Mouse (Mus musculus) hindlimb bud, embryonic 11.5 days (tissue): ENCODE measurements around the gene Fkbp8.
A peak's percentile ranks its signal among the peaks of the same experiment; 100 is the strongest.
"Not testable (repeated sequence)": the region's sequence is repeated elsewhere in the genome, so short reads cannot be mapped to it uniquely, and the experiment has no call there.

Source experiments
- DNase-seq: peaks from one replicate; pipeline ENCODE4 v3.0.0-alpha.2; 2012; ENCODE audit warnings: low read depth, low spot score; ENCODE audit errors: extremely low spot score

Gene Fkbp8

GRCm38 (mm10) chr8:70501820-70502529 lies 25.5 kb upstream of the Fkbp8 start:
- DNase-seq, result no peak

- DNase-seq, result no peak
Observed at GRCm38 (mm10) chr8:70502540-70502939, 25.0 kb upstream of the Fkbp8 start.

GRCm38 (mm10) chr8:70503062-70503750 lies 24.3 kb upstream of the Fkbp8 start:
- DNase-seq, result no peak

GRCm38 (mm10) chr8:70504291-70504716 lies 23.2 kb upstream of the Fkbp8 start:
- no peak for DNase-seq

- DNase-seq, result no peak
Observed at GRCm38 (mm10) chr8:70504851-70505250, 22.7 kb upstream of the Fkbp8 start.

GRCm38 (mm10) chr8:70505698-70506327 lies 21.7 kb upstream of the Fkbp8 start:
- DNase-seq, result no peak

- DNase-seq, result no peak
Observed at GRCm38 (mm10) chr8:70506328-70507026, 21.0 kb upstream of the Fkbp8 start, which contains the start of gene Rex1bd. Rex1bd (minus strand) TSS chr8:70506752.

- no peak for DNase-seq
Observed at GRCm38 (mm10) chr8:70507027-70507393, 20.5 kb upstream of the Fkbp8 start.

- no peak for DNase-seq
Observed at GRCm38 (mm10) chr8:70509281-70509952, 18.1 kb upstream of the Fkbp8 start.

GRCm38 (mm10) chr8:70510228-70510915 lies 17.2 kb upstream of the Fkbp8 start, which contains the start of gene Uba52:
Uba52 (minus strand) TSS chr8:70510801.
- DNase-seq, result no peak

- DNase-seq, result not testable (repeated sequence)
Observed at GRCm38 (mm10) chr8:70511174-70511573, 16.4 kb upstream of the Fkbp8 start.

GRCm38 (mm10) chr8:70511770-70512169 lies 15.8 kb upstream of the Fkbp8 start:
- DNase-seq, result no peak

GRCm38 (mm10) chr8:70512253-70512903 lies 15.1 kb upstream of the Fkbp8 start:
- no peak for DNase-seq

GRCm38 (mm10) chr8:70513441-70513840 lies 14.1 kb upstream of the Fkbp8 start:
- no peak for DNase-seq

- no peak for DNase-seq
Observed at GRCm38 (mm10) chr8:70517940-70518643, 9.4 kb upstream of the Fkbp8 start.

GRCm38 (mm10) chr8:70519043-70519442 lies 8.5 kb upstream of the Fkbp8 start:
- no peak for DNase-seq

GRCm38 (mm10) chr8:70519606-70520005 lies 7.9 kb upstream of the Fkbp8 start:
- DNase-seq, result no peak

- DNase-seq, result peak; percentile 86
Observed at GRCm38 (mm10) chr8:70522592-70523403, 4.7 kb upstream of the Fkbp8 start.
